Mouse (Mus musculus): Measurements from ENCODE around the gene Rbbp6. TPM values are rescaled to one million over a fixed set of nuclear protein-coding genes. Genes with fewer than 3 reads are reported as not detected.

Rbbp6 gene
- total RNA-seq, 1 experiment = 39.8 TPM

GRCm38 (mm10) chr7:122972006-122972689 lies 6.7 kb downstream of the Rbbp6 start:
- TF ChIP-seq ZC3H11A (IDR thresholded peaks at IDR 0.05; ENCODE audit: borderline replicate concordance, low read depth, low read length) = no peak
- TF ChIP-seq HCFC1 (IDR thresholded peaks at IDR 0.05; ENCODE audit: borderline replicate concordance, insufficient read depth, low read length) = no peak
- no peak for TF ChIP-seq MAFK (IDR thresholded peaks at IDR 0.05; ENCODE audit: insufficient read depth, low read depth, low read length)
- TF ChIP-seq CHD2 (IDR thresholded peaks at IDR 0.05; ENCODE audit: low read depth, low read length) = no peak
- TF ChIP-seq ZNF384 (IDR thresholded peaks at IDR 0.05; ENCODE audit: low read depth, low read length) = no peak
- H3K9ac ChIP-seq (ENCODE audit: insufficient read depth, low read depth, low read length, poor library complexity, severe bottlenecking) = peak overlapping the region; percentile 19; the same call in 1 of the 2 replicates
- DNase-seq (ENCODE audit: low read depth, low spot score) = no peak
- peaks cover 3% of the 10 kb centered on the region in 2 experiments; a peak in 1 of 4 replicates for H3K4me1 ChIP-seq (ENCODE audit: control insufficient read depth in 2 of 2, insufficient read depth in 2 of 2, low read length in 2 of 2, poor library complexity in 1 of 2)
- H3K36me3 ChIP-seq (ENCODE audit: control insufficient read depth, insufficient read depth, low read length, poor library complexity, severe bottlenecking) = no peaks in the 10 kb centered on the region; the same call in 1 of the 2 replicates
- no peaks in the 10 kb centered on the region for H3K9me3 ChIP-seq (ENCODE audit: control insufficient read depth, insufficient read depth, low read depth, low read length)
- H3K27ac ChIP-seq (ENCODE audit: insufficient read depth, low read depth, low read length, poor library complexity, severe bottlenecking) = no peak overlapping the region
- peak overlapping the region; percentile 44 to 85; a peak in 3 of 4 replicates for H3K4me3 ChIP-seq (ENCODE audit: insufficient read depth in 1 of 2, low read depth in 1 of 2, low read length in 2 of 2, poor library complexity in 1 of 2, severe bottlenecking in 1 of 2)
- in situ Hi-C loops (cut with MboI; ENCODE audit: low sequenced_read_pairs in 2 of 2, unreplicated experiment in 2 of 2) = no loop called here

DNA sequence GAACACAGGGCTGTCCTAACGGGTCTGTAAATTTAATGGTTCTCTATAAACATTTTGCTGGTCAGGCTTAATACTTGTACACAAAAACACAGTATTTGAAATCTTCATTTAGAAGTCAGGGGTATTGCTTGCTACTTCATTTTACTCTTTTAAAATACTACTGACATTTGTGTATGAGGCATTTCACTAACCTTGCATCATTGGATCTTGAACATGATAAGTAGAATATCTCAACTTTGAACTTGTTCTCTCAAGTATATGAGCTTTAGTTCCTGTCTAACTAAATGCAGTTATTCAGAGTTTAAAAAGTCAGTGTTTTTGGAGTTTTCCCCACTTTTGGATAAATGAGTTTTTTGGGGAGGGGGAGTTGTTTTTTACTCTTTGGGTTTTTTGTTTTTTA lies 14.0 kb downstream of the Rbbp6 start:
- peaks cover 4% of the 10 kb centered on the region for H3K36me3 ChIP-seq (ENCODE audit: control insufficient read depth, insufficient read depth, low read length, poor library complexity, severe bottlenecking)
- H3K9ac ChIP-seq (ENCODE audit: insufficient read depth, low read depth, low read length, poor library complexity, severe bottlenecking) = no peak overlapping the region
- TF ChIP-seq ZNF384 (IDR thresholded peaks at IDR 0.05; ENCODE audit: low read depth, low read length) = no peak
- no peak for TF ChIP-seq CHD2 (IDR thresholded peaks at IDR 0.05; ENCODE audit: low read depth, low read length)
- no peak for TF ChIP-seq MAFK (IDR thresholded peaks at IDR 0.05; ENCODE audit: insufficient read depth, low read depth, low read length)
- no peak for TF ChIP-seq HCFC1 (IDR thresholded peaks at IDR 0.05; ENCODE audit: borderline replicate concordance, insufficient read depth, low read length)
- TF ChIP-seq ZC3H11A (IDR thresholded peaks at IDR 0.05; ENCODE audit: borderline replicate concordance, low read depth, low read length) = no peak
- in situ Hi-C loops (cut with MboI; ENCODE audit: low sequenced_read_pairs in 2 of 2, unreplicated experiment in 2 of 2) = no loop called here
- H3K4me1 ChIP-seq (ENCODE audit: control insufficient read depth in 2 of 2, insufficient read depth in 2 of 2, low read length in 2 of 2, poor library complexity in 1 of 2) = no peaks in the 10 kb centered on the region
- DNase-seq (ENCODE audit: low read depth, low spot score) = no peak
- no peak overlapping the region for H3K27ac ChIP-seq (ENCODE audit: insufficient read depth, low read depth, low read length, poor library complexity, severe bottlenecking)
- H3K9me3 ChIP-seq (ENCODE audit: control insufficient read depth, insufficient read depth, low read depth, low read length) = no peaks in the 10 kb centered on the region
- H3K4me3 ChIP-seq (ENCODE audit: insufficient read depth in 1 of 2, low read depth in 1 of 2, low read length in 2 of 2, poor library complexity in 1 of 2, severe bottlenecking in 1 of 2) = no peak overlapping the region

GRCm38 (mm10) chr7:122998189-122998588 lies 32.7 kb downstream of the Rbbp6 start:
- H3K4me1 ChIP-seq (ENCODE audit: control insufficient read depth in 2 of 2, insufficient read depth in 2 of 2, low read length in 2 of 2, poor library complexity in 1 of 2) = peaks cover 0 to 3% of the 10 kb centered on the region in 2 experiments; a peak in 1 of 4 replicates
- in situ Hi-C loops (cut with MboI; ENCODE audit: low sequenced_read_pairs in 2 of 2, unreplicated experiment in 2 of 2) = no loop called here
- H3K9me3 ChIP-seq (ENCODE audit: control insufficient read depth, insufficient read depth, low read depth, low read length) = no peaks in the 10 kb centered on the region
- no peak overlapping the region for H3K4me3 ChIP-seq (ENCODE audit: insufficient read depth in 1 of 2, low read depth in 1 of 2, low read length in 2 of 2, poor library complexity in 1 of 2, severe bottlenecking in 1 of 2)
- no peak overlapping the region for H3K9ac ChIP-seq (ENCODE audit: insufficient read depth, low read depth, low read length, poor library complexity, severe bottlenecking)
- peaks cover 48% of the 10 kb centered on the region for H3K36me3 ChIP-seq (ENCODE audit: control insufficient read depth, insufficient read depth, low read length, poor library complexity, severe bottlenecking)
- no peak overlapping the region for H3K27ac ChIP-seq (ENCODE audit: insufficient read depth, low read depth, low read length, poor library complexity, severe bottlenecking)
- TF ChIP-seq ZC3H11A (IDR thresholded peaks at IDR 0.05; ENCODE audit: borderline replicate concordance, low read depth, low read length) (no peak), ZNF384 (IDR thresholded peaks at IDR 0.05; ENCODE audit: low read depth, low read length) (no peak), MAFK (IDR thresholded peaks at IDR 0.05; ENCODE audit: insufficient read depth, low read depth, low read length) (no peak), HCFC1 (IDR thresholded peaks at IDR 0.05; ENCODE audit: borderline replicate concordance, insufficient read depth, low read length) (no peak), CHD2 (IDR thresholded peaks at IDR 0.05; ENCODE audit: low read depth, low read length) (no peak)
- no peak for DNase-seq (ENCODE audit: low read depth, low spot score)

DNA sequence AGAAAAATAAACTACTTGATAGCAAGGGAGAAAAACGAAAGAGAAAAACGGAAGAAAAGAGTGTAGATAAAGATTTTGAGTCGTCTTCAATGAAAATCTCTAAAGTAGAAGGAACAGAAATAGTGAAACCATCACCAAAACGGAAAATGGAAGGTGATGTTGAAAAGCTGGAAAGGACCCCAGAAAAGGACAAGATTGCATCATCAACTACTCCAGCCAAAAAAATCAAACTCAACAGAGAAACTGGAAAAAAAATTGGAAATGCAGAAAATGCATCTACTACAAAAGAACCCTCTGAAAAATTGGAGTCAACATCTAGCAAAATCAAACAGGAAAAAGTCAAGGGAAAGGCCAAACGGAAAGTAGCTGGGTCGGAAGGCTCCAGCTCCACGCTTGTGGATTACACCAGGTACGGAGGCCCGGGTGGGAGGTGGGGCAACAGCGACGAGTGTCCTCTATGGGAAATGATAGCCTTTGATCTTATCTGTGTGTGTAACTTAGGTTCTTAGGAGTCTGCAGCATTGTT lies 34.4 kb downstream of the Rbbp6 start:
- Histone ChIP-seq H3K4me3 (ENCODE audit: insufficient read depth in 1 of 2, low read depth in 1 of 2, low read length in 2 of 2, poor library complexity in 1 of 2, severe bottlenecking in 1 of 2) (no peak overlapping the region), H3K4me1 (ENCODE audit: control insufficient read depth in 2 of 2, insufficient read depth in 2 of 2, low read length in 2 of 2, poor library complexity in 1 of 2) (peaks cover 0 to 3% of the 10 kb centered on the region in 2 experiments; a peak in 1 of 4 replicates), H3K27ac (ENCODE audit: insufficient read depth, low read depth, low read length, poor library complexity, severe bottlenecking) (no peak overlapping the region), H3K36me3 (ENCODE audit: control insufficient read depth, insufficient read depth, low read length, poor library complexity, severe bottlenecking) (peaks cover 48% of the 10 kb centered on the region), H3K9me3 (ENCODE audit: control insufficient read depth, insufficient read depth, low read depth, low read length) (no peaks in the 10 kb centered on the region), H3K9ac (ENCODE audit: insufficient read depth, low read depth, low read length, poor library complexity, severe bottlenecking) (no peak overlapping the region)
- no peak for DNase-seq (ENCODE audit: low read depth, low spot score)
- in situ Hi-C loops (cut with MboI; ENCODE audit: low sequenced_read_pairs in 2 of 2, unreplicated experiment in 2 of 2) = no loop called here
- no peak for TF ChIP-seq MAFK (IDR thresholded peaks at IDR 0.05; ENCODE audit: insufficient read depth, low read depth, low read length)
- TF ChIP-seq ZC3H11A (IDR thresholded peaks at IDR 0.05; ENCODE audit: borderline replicate concordance, low read depth, low read length) = no peak
- TF ChIP-seq ZNF384 (IDR thresholded peaks at IDR 0.05; ENCODE audit: low read depth, low read length) = no peak
- no peak for TF ChIP-seq HCFC1 (IDR thresholded peaks at IDR 0.05; ENCODE audit: borderline replicate concordance, insufficient read depth, low read length)
- no peak for TF ChIP-seq CHD2 (IDR thresholded peaks at IDR 0.05; ENCODE audit: low read depth, low read length)

All from ES-E14 (cell line).